Comparison of ENCODE assay signal across 21 mouse cellular contexts in genomic region chr11:68513969-68514368, GRCm38 (mm10). TPM values are rescaled to one million over a fixed set of nuclear protein-coding genes. Genes with fewer than 3 reads are reported as not detected.
DNase-seq lines count a peak whose midpoint lies in the region; ATAC-seq and TF ChIP-seq lines count a peak whose summit lies in the region.
"Had no signal": no experiment of that assay in that cellular context is flagged by ENCODE, and none has a peak within 500 bp of the region (broad histone marks: within the 10 kb centered on the region; RNA-seq: fewer than 3 reads in every experiment).

No protein-coding gene starts in this region.

- no peak overlapping the region for H3K27ac ChIP-seq in kidney, postnatal 0 days
- H3K27ac ChIP-seq: heart, embryonic 10.5 days; hindbrain, embryonic 15.5 days; midbrain, embryonic 12.5 days; neural tube, embryonic 15.5 days had no signal

- no peaks in the 10 kb centered on the region for H3K9me3 ChIP-seq in kidney, postnatal 0 days (replicated peaks; ENCODE audit: low read length)
- H3K9me3 ChIP-seq: heart, embryonic 10.5 days; hindbrain, embryonic 15.5 days; neural tube, embryonic 15.5 days had no signal

- H3K4me1 ChIP-seq in kidney, postnatal 0 days (replicated peaks; ENCODE audit: insufficient read depth, low read length) = no peaks in the 10 kb centered on the region
- H3K4me1 ChIP-seq: heart, embryonic 10.5 days; hindbrain, embryonic 15.5 days; midbrain, embryonic 12.5 days; neural tube, embryonic 15.5 days had no signal

- no peak for TF ChIP-seq CTCF in kidney, postnatal 0 days (IDR thresholded peaks at IDR 0.05; ENCODE audit: low read depth)

- no peak overlapping the region for H3K9ac ChIP-seq in kidney, postnatal 0 days (ENCODE audit: low read depth, low read length)
- H3K9ac ChIP-seq: hindbrain, embryonic 15.5 days; midbrain, embryonic 12.5 days; neural tube, embryonic 15.5 days had no signal

- no peak overlapping the region for H3K4me3 ChIP-seq in kidney, postnatal 0 days (replicated peaks; ENCODE audit: low read depth, low read length)
- H3K4me3 ChIP-seq: heart, embryonic 10.5 days; hindbrain, embryonic 15.5 days; midbrain, embryonic 12.5 days; myocyte; neural tube, embryonic 15.5 days had no signal

- DNase-seq in kidney, postnatal 0 days (ENCODE audit: low spot score) = peak; percentile 28
- DNase-seq in kidney, postnatal 25 days = no peak
- peak; percentile 28 for DNase-seq in 416B (ENCODE audit: low read depth)
- peak; percentile 60 for DNase-seq in brain, adult 2 months (ENCODE audit: low read depth, low spot score)
- no peak for DNase-seq in adrenal gland, adult 8-10 months
- no peak for DNase-seq in heart, adult 18-20 months
- DNase-seq: cerebellum, postnatal 14 days; heart, postnatal 14 days; kidney, postnatal 10 days; liver; lung, postnatal 14 days had no signal

- no peaks in the 10 kb centered on the region for H3K27me3 ChIP-seq in kidney, postnatal 0 days (ENCODE audit: insufficient read depth, low read length)
- H3K27me3 ChIP-seq: hindbrain, embryonic 15.5 days; midbrain, embryonic 12.5 days; neural tube, embryonic 15.5 days had no signal

- no peak for ATAC-seq in kidney, postnatal 0 days (replicated peaks; ENCODE audit: low FRiP score, low read depth)
- ATAC-seq in megakaryocyte progenitor cell, adult 5-6 weeks (replicated peaks; ENCODE audit: poor library complexity) = peak; percentile 90
- ATAC-seq: forebrain, embryonic 14.5 days; intestine, embryonic 16.5 days had no signal

- no peak overlapping the region for H3K4me2 ChIP-seq in kidney, postnatal 0 days (ENCODE audit: low read length)
- H3K4me2 ChIP-seq: hindbrain, embryonic 15.5 days; midbrain, embryonic 12.5 days; neural tube, embryonic 15.5 days had no signal

- 26% methylated on average over 3 of the region's 3 CpGs for WGBS in kidney, postnatal 0 days

- H3K36me3 ChIP-seq in kidney, postnatal 0 days (ENCODE audit: insufficient read depth, low read length) = no peaks in the 10 kb centered on the region
- H3K36me3 ChIP-seq: heart, embryonic 10.5 days; hindbrain, embryonic 15.5 days; midbrain, embryonic 12.5 days; neural tube, embryonic 15.5 days had no signal

RNA-seq across cellular contexts. Expression of gene Pik3r6, which starts 11.2 kb away (rescaled TPM):
- 3.9 and 4.2 TPM in 2 replicates for polyA plus RNA-seq in kidney, postnatal 0 days (2015; fragmentation: Nextera tagmentation; extraction: Ambion mirVana)
- total RNA-seq in megakaryocyte progenitor cell, adult 5-6 weeks (2015) = 5.5 and 6.4 TPM in 2 replicates
- 6.8 and 9.8 TPM in 2 replicates for total RNA-seq in megakaryocyte progenitor cell, adult 5-6 weeks (2017)
- 1 to 10 TPM; 2.4 to 4.8 (median 3.5) TPM for total RNA-seq in adrenal gland, adult 8-10 months (2022)
- 1 to 10 TPM; 3.8 to 4.0 TPM for total RNA-seq in heart, adult 18-20 months (2021)

RNA-seq across cellular contexts. Expression of gene Mfsd6l, which starts 42.0 kb away (rescaled TPM):
- polyA plus RNA-seq in kidney, postnatal 0 days (2015; fragmentation: Nextera tagmentation; extraction: Ambion mirVana) = 4.3 and 4.7 TPM in 2 replicates
- 0.17 and 0.34 TPM in 2 replicates for total RNA-seq in megakaryocyte progenitor cell, adult 5-6 weeks (2015)
- total RNA-seq in megakaryocyte progenitor cell, adult 5-6 weeks (2017) = not detected in 2 replicates
- under 1 TPM in 2 of 4 experiments, not detected in 2; 0.13 to 0.55 TPM for total RNA-seq in adrenal gland, adult 8-10 months (2022)
- total RNA-seq in heart, adult 18-20 months (2021) = under 1 TPM; 0.12 to 0.13 TPM
- total RNA-seq: gastrocnemius, adult 18-20 months; layer of hippocampus, adult 8-10 months had no signal
- polyA plus RNA-seq: forebrain, embryonic 14.5 days; hindbrain, embryonic 15.5 days; midbrain, embryonic 12.5 days; myocyte; neural tube, embryonic 15.5 days had no signal

Comparison
In these comparisons a context has a peak if more than half of its experiments do, and no peak if none do; other contexts are left out.
1. DNase-seq: peak in kidney, postnatal 0 days (single experiment), 416B (single experiment) and brain, adult 2 months (single experiment); none in kidney, postnatal 25 days (0 of 2), adrenal gland, adult 8-10 months (single experiment) and heart, adult 18-20 months (0 of 2).